Mouse (Mus musculus): Measurements from ENCODE around the gene Gstp2.
"Not testable (repeated sequence)": the region's sequence is repeated elsewhere in the genome, so short reads cannot be mapped to it uniquely, and the experiment has no call there.

GRCm38 (mm10) chr19:4063357-4063756 lies 17.5 kb upstream of the Gstp2 start:
- not testable (repeated sequence) for TF ChIP-seq CTCF (IDR thresholded peaks at IDR 0.05; ENCODE audit: low read depth, low read length); POLR2A (IDR thresholded peaks at IDR 0.05; ENCODE audit: borderline replicate concordance, low read depth, low read length)

Data from bone marrow macrophage, adult 2 months (primary cell).